In genomic region chr2:128250841-128251240, GRCm38 (mm10) we compare ENCODE assay signal across 25 mouse cellular contexts.
DNase-seq lines count a peak whose midpoint lies in the region; ATAC-seq lines count a peak whose summit lies in the region.
"Had no signal": no experiment of that assay in that cellular context is flagged by ENCODE, and none has a peak within 500 bp of the region (broad histone marks: within the 10 kb centered on the region; RNA-seq: fewer than 3 reads in every experiment).

No protein-coding gene starts in this region.

- no peak overlapping the region for H3K4me3 ChIP-seq in heart, embryonic 16.5 days (ENCODE audit: low read length)
- H3K4me3 ChIP-seq: embryonic facial prominence, embryonic 15.5 days; forebrain, embryonic 15.5 days; heart, embryonic 13.5 days; hindbrain, embryonic 12.5 days; lung, embryonic 15.5 days; midbrain, embryonic 10.5 days had no signal

- peaks cover 6% of the 10 kb centered on the region for H3K9me3 ChIP-seq in heart, embryonic 16.5 days (replicated peaks; ENCODE audit: control insufficient read depth, low read length)
- H3K9me3 ChIP-seq: embryonic facial prominence, embryonic 15.5 days; forebrain, embryonic 15.5 days; G1E; heart, embryonic 13.5 days; hindbrain, embryonic 12.5 days; lung, embryonic 15.5 days had no signal

- H3K9ac ChIP-seq in heart, embryonic 16.5 days (ENCODE audit: low read length), result no peak overlapping the region
- H3K9ac ChIP-seq: embryonic facial prominence, embryonic 15.5 days; forebrain, embryonic 15.5 days; heart, embryonic 13.5 days; hindbrain, embryonic 12.5 days; liver, embryonic 14.5 days; lung, embryonic 15.5 days had no signal

- WGBS in heart, embryonic 16.5 days, result 74% methylated on average over 4 of the region's 4 CpGs

- H3K27ac ChIP-seq in heart, embryonic 16.5 days (ENCODE audit: low read length), result no peak overlapping the region
- H3K27ac ChIP-seq: embryonic facial prominence, embryonic 15.5 days; forebrain, embryonic 15.5 days; heart, embryonic 13.5 days; hindbrain, embryonic 12.5 days; liver, embryonic 14.5 days; lung, embryonic 15.5 days; midbrain, embryonic 10.5 days had no signal

- no peaks in the 10 kb centered on the region for H3K36me3 ChIP-seq in heart, embryonic 16.5 days (ENCODE audit: control insufficient read depth, insufficient read depth)
- H3K36me3 ChIP-seq: embryonic facial prominence, embryonic 15.5 days; forebrain, embryonic 15.5 days; G1E; heart, embryonic 13.5 days; hindbrain, embryonic 12.5 days; lung, embryonic 15.5 days; midbrain, embryonic 10.5 days had no signal

- H3K27me3 ChIP-seq in heart, embryonic 16.5 days (ENCODE audit: control insufficient read depth, insufficient read depth, low read length), result no peaks in the 10 kb centered on the region
- H3K27me3 ChIP-seq: CH12.LX; embryonic facial prominence, embryonic 15.5 days; forebrain, embryonic 15.5 days; heart, embryonic 13.5 days; hindbrain, embryonic 12.5 days; lung, embryonic 15.5 days; Patski had no signal

- no peak overlapping the region for H3K4me2 ChIP-seq in heart, embryonic 16.5 days (ENCODE audit: low read depth, low read length)
- H3K4me2 ChIP-seq: embryonic facial prominence, embryonic 15.5 days; forebrain, embryonic 15.5 days; heart, embryonic 13.5 days; hindbrain, embryonic 12.5 days; lung, embryonic 15.5 days had no signal

- no peak for DNase-seq in heart, adult 18-20 months
- peak; percentile 23 for DNase-seq in naive thymus-derived CD4-positive, alpha-beta T cell, adult 2 months (ENCODE audit: low read depth)
- DNase-seq in thymus, postnatal 14 days, result peak; percentile 51
- no peak for DNase-seq in left cerebral cortex, adult 11 months (ENCODE audit: low spot score)
- no peak for DNase-seq in urinary bladder, postnatal 4 days (ENCODE audit: low spot score in 2 of 2)
- DNase-seq in adrenal gland, postnatal 10 days, result no peak
- DNase-seq: adrenal gland, postnatal 14 days; cerebellum, adult 9-10 months; gastrocnemius, postnatal 14 days; heart, adult 11 months; kidney, adult 18-20 months; kidney, postnatal 4 days; lung, postnatal 4 days; right cerebral cortex, postnatal 14 days had no signal

- peak; percentile 41; the same call in 1 of the 2 replicates for ATAC-seq in heart, embryonic 16.5 days (replicated peaks; ENCODE audit: extremely low read depth, insufficient read depth, low FRiP score)
- ATAC-seq: forebrain, embryonic 15.5 days; Patski had no signal

- H3K4me1 ChIP-seq in heart, embryonic 16.5 days (ENCODE audit: control insufficient read depth, insufficient read depth, low read length), result peaks cover 6% of the 10 kb centered on the region
- H3K4me1 ChIP-seq: embryonic facial prominence, embryonic 15.5 days; hindbrain, embryonic 12.5 days; lung, embryonic 15.5 days; midbrain, embryonic 10.5 days had no signal

Comparison
In these comparisons a context has a peak if more than half of its experiments do, and no peak if none do; other contexts are left out.
1. DNase-seq: peak in naive thymus-derived CD4-positive, alpha-beta T cell, adult 2 months (single experiment) and thymus, postnatal 14 days (single experiment); none in heart, adult 18-20 months (0 of 2), left cerebral cortex, adult 11 months (single experiment), urinary bladder, postnatal 4 days (0 of 2) and adrenal gland, postnatal 10 days (single experiment).